Mouse (Mus musculus): Measurements from ENCODE around the gene 6330403K07Rik. TPM values are rescaled to one million over a fixed set of nuclear protein-coding genes. Genes with fewer than 3 reads are reported as not detected.

The 6330403K07Rik gene
- not detected for polyA plus RNA-seq (2014; fragmentation: Illumina TruSeq; extraction: RNeasy Lipid Tissue Mini Kit (QIAGEN cat#74804); ENCODE audit: low read depth, low replicate concordance)

GRCm38 (mm10) chr11:71033163-71033761, at the start of gene 6330403K07Rik:
Gene 6330403K07Rik (minus strand): TSS chr11:71033513.

DNA sequence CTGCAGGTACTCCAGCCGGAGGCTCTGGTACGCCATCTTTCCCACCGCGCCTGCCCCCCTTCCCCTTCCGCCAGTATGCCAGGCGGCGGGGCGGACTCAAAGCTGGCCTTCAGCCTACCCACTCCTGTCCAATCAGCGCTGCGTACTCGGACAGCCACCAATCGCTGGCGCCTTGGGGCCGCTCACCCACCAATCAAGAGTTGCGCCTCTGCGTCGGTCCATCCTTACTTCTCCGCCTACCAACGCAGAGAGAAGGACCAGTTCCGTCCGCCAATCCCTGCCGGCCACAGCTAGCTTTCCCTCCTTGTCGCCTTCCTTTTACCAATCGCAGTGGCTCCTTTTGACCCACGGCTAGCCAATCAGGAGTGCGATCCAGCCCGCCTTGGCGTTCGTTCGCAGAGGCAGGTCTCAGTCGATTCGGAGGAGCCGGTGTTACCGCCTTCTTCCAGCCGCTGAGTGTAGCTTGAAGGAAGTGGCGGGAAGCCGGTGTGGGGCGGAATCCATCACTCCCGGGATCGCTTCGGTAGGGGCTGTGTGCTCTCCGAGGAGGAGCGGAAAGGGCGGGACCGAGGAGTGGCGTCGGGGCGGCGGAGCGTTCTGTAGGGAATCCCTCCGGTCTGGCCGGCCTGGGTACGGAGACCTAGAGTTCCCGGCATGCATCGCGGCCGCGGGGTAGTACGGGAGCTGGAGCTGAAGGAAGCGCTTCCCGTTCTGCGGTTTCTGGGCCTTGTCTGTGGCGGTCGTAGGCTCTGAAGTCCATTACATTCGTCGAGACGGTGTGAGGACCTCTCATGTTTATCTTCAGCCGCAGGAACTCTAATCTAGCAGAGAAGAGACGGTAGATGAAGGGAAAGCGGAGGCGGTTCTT, 13.9 kb downstream of the 6330403K07Rik start, which contains the start of the genes Mis12 and Derl2:
TSS of gene Mis12 (plus strand) at position 411 of the 868 bp plus-strand sequence.
TSS of gene Derl2 (minus strand) at position 641 of the 868 bp plus-strand sequence.

GRCm38 (mm10) chr11:71004316-71004773, 29.0 kb downstream of the 6330403K07Rik start, which contains the start of gene Dhx33:
Gene Dhx33 (minus strand): TSS chr11:71004437.

DNA sequence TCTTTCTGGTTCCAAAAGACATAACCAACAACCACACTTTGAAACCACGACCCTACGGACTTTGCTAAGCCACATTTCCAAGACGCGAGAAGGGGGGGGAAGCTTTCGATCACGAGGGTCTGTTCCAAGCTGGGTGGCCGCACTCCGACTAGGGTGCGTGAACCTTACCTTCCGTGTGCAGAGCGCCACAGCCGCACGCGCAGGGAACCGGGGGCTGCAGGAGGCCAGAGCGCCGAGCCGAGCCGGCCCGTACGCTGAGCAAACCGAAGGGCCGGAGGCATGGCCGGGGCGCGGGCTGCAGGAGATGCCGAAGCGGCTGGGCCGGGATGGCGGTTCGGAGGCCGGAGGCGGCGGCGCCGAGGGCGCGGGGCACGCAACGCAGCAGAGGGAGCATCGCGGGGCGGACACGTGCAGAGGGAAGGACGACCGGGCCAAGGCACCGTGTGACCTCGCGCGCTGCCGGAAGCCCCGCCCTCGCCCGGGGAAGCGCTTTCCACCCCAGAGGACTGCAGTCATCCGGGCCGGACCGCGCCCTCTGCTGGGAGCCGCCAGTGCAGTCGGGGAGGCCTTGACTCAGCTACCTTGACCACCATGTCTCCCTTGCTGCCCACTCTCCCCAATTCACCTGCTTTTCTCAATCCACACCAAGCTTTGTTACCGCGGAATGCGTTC, 50.6 kb downstream of the 6330403K07Rik start, which contains the start of gene C1qbp:
TSS of gene C1qbp (minus strand) at position 470 of the 672 bp plus-strand sequence.

Other genes with a start within 250 kb of the 6330403K07Rik start
- gene Scimp, start 220.9 kb downstream of the 6330403K07Rik start, polyA plus RNA-seq (2014; fragmentation: Illumina TruSeq; extraction: RNeasy Lipid Tissue Mini Kit (QIAGEN cat#74804); ENCODE audit: low read depth, low replicate concordance) = 1.7 TPM
- gene Rabep1, start 188.7 kb downstream of the 6330403K07Rik start, polyA plus RNA-seq (2014; fragmentation: Illumina TruSeq; extraction: RNeasy Lipid Tissue Mini Kit (QIAGEN cat#74804); ENCODE audit: low read depth, low replicate concordance) = 60.4 TPM
- 112 TPM for gene Nup88, start 63.5 kb downstream of the 6330403K07Rik start, polyA plus RNA-seq (2014; fragmentation: Illumina TruSeq; extraction: RNeasy Lipid Tissue Mini Kit (QIAGEN cat#74804); ENCODE audit: low read depth, low replicate concordance)
- 10.7 TPM for gene Rpain, start 63.3 kb downstream of the 6330403K07Rik start, polyA plus RNA-seq (2014; fragmentation: Illumina TruSeq; extraction: RNeasy Lipid Tissue Mini Kit (QIAGEN cat#74804); ENCODE audit: low read depth, low replicate concordance)
- gene C1qbp, start 50.5 kb downstream of the 6330403K07Rik start, polyA plus RNA-seq (2014; fragmentation: Illumina TruSeq; extraction: RNeasy Lipid Tissue Mini Kit (QIAGEN cat#74804); ENCODE audit: low read depth, low replicate concordance) = 218 TPM
- 10.2 TPM for gene Dhx33, start 29.1 kb downstream of the 6330403K07Rik start, polyA plus RNA-seq (2014; fragmentation: Illumina TruSeq; extraction: RNeasy Lipid Tissue Mini Kit (QIAGEN cat#74804); ENCODE audit: low read depth, low replicate concordance)
- 32.6 TPM for gene Mis12, start 13.9 kb downstream of the 6330403K07Rik start, polyA plus RNA-seq (2014; fragmentation: Illumina TruSeq; extraction: RNeasy Lipid Tissue Mini Kit (QIAGEN cat#74804); ENCODE audit: low read depth, low replicate concordance)
- gene Derl2, start 13.7 kb downstream of the 6330403K07Rik start, polyA plus RNA-seq (2014; fragmentation: Illumina TruSeq; extraction: RNeasy Lipid Tissue Mini Kit (QIAGEN cat#74804); ENCODE audit: low read depth, low replicate concordance) = 78.4 TPM
- gene Nlrp1a, start 111.2 kb upstream of the 6330403K07Rik start, polyA plus RNA-seq (2014; fragmentation: Illumina TruSeq; extraction: RNeasy Lipid Tissue Mini Kit (QIAGEN cat#74804); ENCODE audit: low read depth, low replicate concordance) = not detected
- 0.16 TPM for gene Nlrp1b, start 197.2 kb upstream of the 6330403K07Rik start, polyA plus RNA-seq (2014; fragmentation: Illumina TruSeq; extraction: RNeasy Lipid Tissue Mini Kit (QIAGEN cat#74804); ENCODE audit: low read depth, low replicate concordance)